Mouse (Mus musculus): ENCODE measurements around the gene 2410137M14Rik. TPM values are rescaled to one million over a fixed set of nuclear protein-coding genes. Genes with fewer than 3 reads are reported as not detected.

2410137M14Rik gene
- total RNA-seq, 2 experiments from 2014 or later: 0.40 to 0.58 TPM

DNA sequence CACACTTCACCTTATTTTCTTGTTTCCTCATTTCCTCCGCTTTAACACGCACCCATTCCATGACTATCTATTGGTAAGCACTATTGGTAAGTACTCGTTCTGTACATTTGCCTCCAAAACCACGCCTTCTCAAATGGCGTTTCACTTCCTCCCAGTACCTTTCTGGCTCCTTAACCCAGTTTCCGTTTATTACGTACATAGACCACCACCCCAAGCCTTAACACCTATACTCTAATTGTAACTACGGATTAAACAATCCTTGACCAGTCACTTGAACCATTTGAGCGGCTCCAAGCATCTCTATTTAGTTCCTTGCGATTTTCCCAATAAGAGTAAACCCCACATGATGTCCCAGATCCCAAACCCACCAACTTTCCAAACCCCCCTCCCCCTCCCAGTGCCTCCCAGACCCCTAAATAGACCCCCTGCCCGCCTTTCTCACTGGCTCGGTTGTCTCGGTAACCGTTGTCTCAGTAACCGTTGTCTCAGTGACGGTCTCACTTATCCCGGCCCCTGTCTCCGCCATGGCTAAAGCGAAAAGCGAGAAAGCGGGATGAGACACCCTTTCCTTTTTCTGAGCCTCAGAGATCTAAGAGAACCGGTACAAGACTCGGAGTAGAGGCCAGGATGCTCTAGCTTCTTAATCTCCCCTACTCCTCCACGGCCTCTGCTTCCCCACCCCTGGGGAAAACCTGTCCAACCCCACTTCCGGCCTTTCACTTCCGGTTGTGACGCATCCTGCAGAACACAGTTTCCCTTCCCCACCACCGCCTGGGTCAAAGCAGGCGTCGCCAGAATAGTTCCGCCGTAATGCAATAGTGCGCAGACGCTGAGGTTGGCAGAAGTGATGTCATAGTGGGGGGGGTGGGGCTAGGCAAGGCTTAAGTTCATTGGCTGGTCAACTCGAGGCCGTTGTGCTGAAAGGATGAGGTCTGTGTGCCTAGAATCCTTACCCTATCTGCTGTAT lies 29.8 kb downstream of the 2410137M14Rik start, which contains the start of gene Ppp1r11:
Ppp1r11 (minus strand) TSS at position 761 of the 967 bp plus-strand sequence.
- DNase-seq (ENCODE audit: low spot score in 2 of 2): peak; percentile 95 to 97

DNA sequence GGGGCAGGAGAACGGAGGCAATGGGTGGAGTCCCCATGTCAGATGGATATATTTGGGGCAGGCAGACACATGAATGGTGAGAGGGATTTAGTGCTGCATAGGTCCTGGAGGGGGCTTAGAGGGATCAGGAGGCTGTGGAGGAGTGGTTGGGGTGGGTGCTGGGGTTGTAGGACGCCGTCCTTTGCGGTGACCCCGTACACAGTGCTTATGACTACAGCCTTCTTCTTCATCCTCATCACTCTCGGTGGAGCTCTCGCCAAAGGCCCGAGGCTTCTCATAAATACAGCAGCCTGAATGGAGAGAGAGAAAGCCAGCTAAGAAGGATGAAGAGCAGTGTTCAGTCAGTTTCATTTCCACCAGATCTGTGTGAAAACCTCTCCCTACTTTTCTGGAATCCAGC lies 31.8 kb downstream of the 2410137M14Rik start:
- DNase-seq (ENCODE audit: low spot score in 2 of 2): no peak

DNA sequence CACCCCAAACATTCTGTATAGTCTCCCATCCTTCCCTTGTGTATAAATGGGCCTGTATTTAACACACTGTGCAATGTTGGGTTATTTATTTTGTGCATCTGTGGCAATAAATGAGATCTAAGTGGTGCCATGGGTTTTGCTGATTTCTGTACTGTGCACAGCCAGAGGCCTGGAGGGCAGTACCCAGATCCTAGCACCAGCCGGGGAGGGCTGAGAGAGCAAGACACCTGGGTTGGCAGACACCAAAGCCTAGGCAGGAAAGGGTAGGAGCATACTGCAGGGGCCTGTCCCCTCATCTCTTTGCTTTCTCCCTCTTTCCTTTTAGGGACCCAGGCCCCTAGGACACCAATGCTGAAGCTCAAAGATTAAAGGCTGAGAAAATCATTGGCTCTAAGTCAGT lies 32.8 kb downstream of the 2410137M14Rik start:
- DNase-seq (ENCODE audit: low spot score in 2 of 2): no peak

DNA sequence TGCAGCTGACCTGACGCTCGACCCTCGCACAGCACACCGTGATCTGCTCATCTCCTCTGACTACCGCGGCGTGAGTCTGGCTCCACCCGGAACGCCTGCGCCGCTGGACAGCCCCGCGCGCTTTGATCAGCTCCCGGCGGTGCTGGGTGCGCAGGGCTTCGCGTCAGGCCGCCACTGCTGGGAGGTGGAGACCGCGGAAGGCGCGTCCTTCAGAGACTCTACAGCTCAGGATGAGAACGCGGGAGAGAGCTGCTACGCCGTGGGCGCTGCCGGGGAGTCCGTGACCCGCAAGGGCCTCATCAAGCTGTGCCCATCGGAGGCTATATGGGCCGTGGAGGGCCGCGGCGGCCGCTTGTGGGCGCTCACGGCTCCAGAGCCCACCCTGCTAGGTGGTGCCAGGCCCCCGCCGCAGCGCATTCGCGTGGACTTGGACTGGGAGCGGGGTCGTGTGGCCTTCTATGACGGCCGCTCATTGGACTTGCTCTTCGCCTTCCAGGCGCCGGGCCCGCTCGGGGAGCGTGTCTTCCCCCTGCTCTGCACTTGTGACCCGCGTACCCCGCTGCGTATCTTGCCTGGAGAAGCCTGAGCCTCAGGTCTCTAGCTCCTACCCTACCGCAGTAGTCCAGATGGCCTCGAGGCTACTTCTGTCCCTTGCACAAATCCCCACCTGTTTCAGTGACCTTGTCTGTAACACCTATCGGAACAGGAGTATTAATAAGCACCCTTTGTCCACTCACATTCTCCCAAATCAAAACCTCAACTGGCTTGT lies 33.8 kb downstream of the 2410137M14Rik start:
- DNase-seq (ENCODE audit: low spot score in 2 of 2): peak; percentile 52 to 68

DNA sequence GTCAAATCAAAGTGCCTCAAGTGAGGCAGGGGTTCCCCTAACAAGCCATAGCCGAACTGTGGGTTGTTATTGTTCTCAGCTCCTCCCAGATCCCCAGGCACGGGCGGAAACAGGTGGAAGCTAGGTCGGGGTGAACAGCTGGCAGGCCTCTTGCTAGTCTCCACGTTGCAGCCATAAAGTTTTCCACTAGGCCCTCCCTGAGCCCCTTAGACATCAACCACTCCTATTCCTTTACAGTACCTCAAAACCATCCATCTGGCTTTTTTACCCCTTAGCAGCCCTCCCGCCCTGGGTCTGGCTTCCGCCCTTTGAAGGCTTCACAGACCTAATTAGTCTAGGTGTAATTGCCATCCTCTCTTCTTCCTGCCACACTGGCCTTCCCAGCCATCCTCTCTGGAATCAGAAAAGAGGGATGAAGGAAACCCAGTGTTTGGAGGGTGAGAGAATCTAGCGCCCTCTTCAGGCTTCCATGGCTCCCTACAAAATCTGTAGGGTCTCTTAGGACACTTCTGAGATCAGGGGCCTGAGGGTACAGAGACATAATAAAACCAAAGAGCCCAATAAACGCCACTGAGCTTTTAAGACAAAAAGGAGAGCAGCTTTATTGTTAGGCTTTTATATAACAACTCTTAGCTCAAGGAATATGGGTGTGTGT lies 36.8 kb downstream of the 2410137M14Rik start:
- peak in 1 of 2 experiments; percentile 9 for DNase-seq (ENCODE audit: low spot score in 2 of 2)

DNA sequence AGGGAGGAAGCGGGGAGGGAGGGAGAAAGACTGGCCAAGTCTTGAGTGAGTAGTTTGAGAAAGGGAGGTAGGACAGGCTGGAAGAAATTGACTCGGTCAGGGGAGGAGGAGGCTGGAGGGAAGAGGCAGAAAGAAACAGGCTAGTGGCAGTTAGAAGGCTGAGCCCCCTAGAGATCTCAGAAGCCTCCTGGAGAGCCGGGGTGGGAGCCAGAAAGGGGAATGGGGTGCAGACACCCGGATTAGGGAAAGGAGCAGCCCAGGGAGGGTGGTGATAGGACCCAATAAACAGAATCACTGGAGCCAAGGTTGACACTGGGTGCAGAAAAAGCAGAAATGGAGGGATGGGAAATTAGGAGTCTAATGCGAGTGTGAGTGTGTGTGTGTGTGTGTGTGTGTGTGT lies 37.3 kb downstream of the 2410137M14Rik start:
- DNase-seq (ENCODE audit: low spot score in 2 of 2): peak in 1 of 2 experiments; percentile 9

DNA sequence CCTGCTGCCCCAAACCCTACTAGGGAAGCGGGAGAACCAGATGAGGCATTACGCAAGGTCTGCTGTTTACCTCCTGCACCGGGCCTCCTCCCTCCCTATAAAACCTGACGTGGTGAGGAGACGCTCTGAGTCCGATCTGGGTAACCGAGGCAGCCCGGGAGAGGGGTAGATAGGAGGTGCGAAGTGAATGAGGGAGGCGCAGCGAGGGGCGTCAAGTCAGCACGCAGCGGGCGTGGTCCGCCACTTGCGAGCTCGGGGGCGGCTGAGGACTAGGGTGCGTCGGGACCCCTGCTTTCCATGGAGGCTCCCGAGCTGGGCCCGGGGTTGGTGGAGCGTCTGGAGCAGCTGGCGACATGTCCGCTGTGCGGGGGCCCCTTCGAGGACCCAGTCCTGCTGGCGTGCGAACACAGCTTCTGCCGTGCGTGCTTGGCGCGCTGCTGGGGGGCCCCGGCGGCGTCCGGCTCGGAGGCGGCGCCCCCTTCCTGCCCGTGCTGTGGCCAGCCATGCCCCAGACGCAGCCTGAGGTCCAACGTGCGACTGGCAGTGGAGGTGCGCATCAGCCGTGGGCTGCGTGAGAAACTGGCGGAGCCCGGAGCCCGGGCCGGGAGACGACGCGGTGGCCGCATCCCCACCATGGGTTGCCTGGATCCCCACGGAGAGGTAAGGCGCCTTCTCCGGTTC lies 38.1 kb downstream of the 2410137M14Rik start, which contains the start of gene Rnf39:
Rnf39 (plus strand) TSS at position 128 of the 681 bp plus-strand sequence.
- DNase-seq (ENCODE audit: low spot score in 2 of 2): peak in 1 of 2 experiments; percentile 63

DNA sequence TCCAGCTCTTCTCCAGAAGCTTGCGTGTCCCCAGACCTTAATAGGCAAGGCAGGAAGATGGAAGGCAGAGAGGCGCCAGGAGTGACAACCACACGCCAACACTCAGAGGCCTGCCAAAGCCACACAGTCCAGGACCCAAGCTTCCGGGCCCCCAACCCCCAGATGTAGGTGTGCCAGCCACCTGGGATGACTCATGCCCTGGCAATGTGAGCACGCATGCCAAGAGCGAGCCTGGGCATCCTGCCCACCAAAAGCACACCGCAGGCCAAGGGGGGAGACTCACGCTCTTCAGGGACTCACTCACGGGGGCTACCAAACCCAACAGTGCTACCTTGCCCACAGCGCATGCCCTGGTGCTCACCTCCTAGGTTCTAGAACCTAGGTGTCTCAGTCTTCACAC lies 38.6 kb downstream of the 2410137M14Rik start:
- peak; percentile 73 to 78 for DNase-seq (ENCODE audit: low spot score in 2 of 2)

DNA sequence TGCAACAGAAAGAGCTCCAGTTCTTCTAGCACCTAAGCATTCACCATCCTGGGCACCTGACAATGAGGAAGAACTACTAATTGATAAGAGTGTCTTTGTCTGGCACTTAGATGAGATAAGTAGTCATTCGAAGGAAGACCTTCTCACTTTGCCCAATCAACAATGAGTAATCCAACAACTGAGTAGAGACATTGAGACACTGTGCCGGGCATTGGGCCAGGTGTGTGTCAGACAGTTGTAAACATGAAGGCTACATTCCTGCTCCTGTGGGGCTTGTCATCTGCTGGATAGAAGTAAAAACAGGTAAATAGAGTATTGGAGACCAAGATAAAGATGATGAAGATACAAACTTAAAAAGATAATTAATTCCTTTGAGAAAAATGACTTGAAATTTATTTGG lies 43.0 kb downstream of the 2410137M14Rik start:
- DNase-seq (ENCODE audit: low spot score in 2 of 2): no peak

DNA sequence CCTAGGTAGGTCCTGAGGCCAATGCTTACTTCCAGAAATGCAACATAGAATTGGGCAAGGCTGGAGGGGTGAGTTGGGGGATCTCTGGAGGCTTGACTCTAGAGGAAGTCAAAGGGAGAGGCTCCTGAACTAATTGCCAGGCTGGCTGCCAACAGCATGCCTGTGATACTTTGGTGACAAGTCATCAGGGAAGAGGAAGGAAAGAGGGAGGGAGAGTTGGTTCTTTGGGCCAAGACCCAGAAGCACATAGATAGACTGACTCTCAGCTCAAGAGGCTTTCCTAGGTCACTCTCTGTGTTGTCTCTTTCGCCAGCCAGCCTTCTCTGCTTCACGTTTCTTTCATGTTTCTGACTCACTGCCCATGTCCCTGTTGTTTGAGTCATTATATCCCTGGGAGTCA lies 49.2 kb downstream of the 2410137M14Rik start:
- DNase-seq (ENCODE audit: low spot score in 2 of 2): no peak

DNA sequence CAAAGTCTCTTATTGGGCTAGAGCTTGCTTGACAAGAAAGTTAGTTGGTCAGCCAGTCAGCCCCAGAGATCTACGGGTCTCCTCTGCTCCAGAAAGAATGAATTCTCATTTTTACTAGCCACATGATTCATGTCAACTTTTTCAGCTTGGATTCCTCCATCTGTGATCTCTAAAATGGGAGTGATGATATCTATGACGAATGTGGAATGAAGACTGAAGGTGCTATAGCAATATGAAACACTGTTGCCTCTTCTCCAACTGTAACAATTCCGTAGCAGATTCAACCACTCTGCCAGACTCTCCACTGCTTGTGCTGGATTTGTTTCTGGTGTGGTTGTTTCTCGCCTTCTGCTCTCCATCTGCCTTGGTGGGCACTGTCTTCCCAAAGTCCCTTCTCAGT lies 49.9 kb downstream of the 2410137M14Rik start:
- DNase-seq (ENCODE audit: low spot score in 2 of 2): peak in 1 of 2 experiments; percentile 19

DNA sequence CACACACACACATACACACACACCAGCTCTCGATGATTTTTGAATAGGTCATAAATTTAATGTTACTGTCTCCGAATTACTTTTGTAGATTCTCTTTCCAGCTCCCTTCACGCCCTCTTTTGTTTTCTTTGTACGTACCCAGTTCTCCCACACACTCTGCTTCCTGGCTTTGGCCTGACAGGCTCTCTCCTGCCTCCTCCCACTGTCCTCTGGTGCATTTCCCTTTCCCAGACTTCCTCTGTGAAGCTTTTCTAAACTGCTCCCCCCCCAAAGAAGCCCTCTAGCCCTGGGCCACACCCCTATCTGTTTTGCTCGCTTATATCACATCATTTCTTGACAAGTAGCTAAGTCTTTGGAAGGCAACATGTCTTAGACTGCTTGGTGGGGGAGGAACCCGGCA lies 50.8 kb downstream of the 2410137M14Rik start:
- DNase-seq (ENCODE audit: low spot score in 2 of 2): peak in 1 of 2 experiments; percentile 24

DNA sequence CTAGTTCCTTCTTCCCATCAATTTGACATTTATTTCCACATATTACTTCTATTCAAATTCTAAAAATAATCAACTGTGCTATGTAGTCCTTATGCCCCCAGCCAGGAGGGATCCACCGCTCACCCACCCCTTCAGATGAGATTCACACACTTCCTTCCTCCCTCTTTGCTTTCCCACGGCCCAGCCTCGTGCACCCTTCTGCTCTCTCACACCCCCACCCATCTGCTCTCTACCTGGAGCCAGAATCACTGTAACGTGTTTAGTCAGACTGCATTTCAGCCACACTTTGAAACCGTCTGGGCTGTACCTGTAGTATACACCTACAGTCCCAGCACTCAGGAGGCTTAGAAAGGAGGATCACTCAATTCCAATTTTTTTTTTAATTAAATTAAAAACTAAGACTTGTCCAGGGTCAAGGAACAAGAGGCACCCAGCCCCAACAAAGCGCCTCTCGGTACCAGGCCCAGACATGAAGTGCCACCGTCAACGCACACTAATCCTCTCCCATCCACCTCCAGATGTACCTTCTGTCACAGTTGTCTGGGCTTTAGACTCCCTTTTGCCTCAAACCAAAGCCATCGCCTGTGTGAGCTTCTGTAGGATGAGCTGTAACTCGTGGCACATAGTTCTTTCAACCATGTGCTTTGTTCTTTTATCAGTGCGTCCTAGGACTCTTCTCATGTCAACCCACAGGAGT lies 51.7 kb downstream of the 2410137M14Rik start:
- peak in 1 of 2 experiments; percentile 19 for DNase-seq (ENCODE audit: low spot score in 2 of 2)

Other genes with a start within 250 kb of the 2410137M14Rik start
- not detected for gene H2-M10.5, start 208.3 kb downstream of the 2410137M14Rik start, total RNA-seq (2021)
- not detected for gene H2-M10.6, start 169.1 kb downstream of the 2410137M14Rik start, total RNA-seq (2021)
- gene Trim26, start 144.1 kb downstream of the 2410137M14Rik start, total RNA-seq (2021): 10 to 100 TPM; 20.1 to 20.2 TPM
- gene Trim15, start 114.0 kb downstream of the 2410137M14Rik start, total RNA-seq (2021): not detected
- not detected for gene Trim10, start 111.7 kb downstream of the 2410137M14Rik start, total RNA-seq (2021)
- gene Trim40, start 91.1 kb downstream of the 2410137M14Rik start, total RNA-seq (2021): under 1 TPM in 1 of 2 experiments, not detected in 1; 0.40 TPM
- gene Trim31, start 83.1 kb downstream of the 2410137M14Rik start, total RNA-seq (2021): not detected
- 10 to 100 TPM in 1 of 2 experiments, 1 to 10 TPM in 1; 9.9 to 12.4 TPM for gene Rnf39, start 38.3 kb downstream of the 2410137M14Rik start, total RNA-seq (2021)
- gene Ppp1r11, start 29.5 kb downstream of the 2410137M14Rik start, total RNA-seq (2021): 100 to 1,000 TPM; 136 to 142 TPM
- gene Znrd1, start 22.7 kb downstream of the 2410137M14Rik start, total RNA-seq (2021): 10 to 100 TPM; 32.1 to 34.6 TPM
- 1 to 10 TPM; 5.5 to 6.6 TPM for gene Znrd1as, start 22.6 kb downstream of the 2410137M14Rik start, total RNA-seq (2021)
- gene H2-M5, start 8.3 kb upstream of the 2410137M14Rik start, total RNA-seq (2021): 1 to 10 TPM; 1.1 to 1.4 TPM
- gene Zfp57, start 19.9 kb upstream of the 2410137M14Rik start, total RNA-seq (2021): 10 to 100 TPM; 12.2 to 12.3 TPM
- gene Mog, start 42.2 kb upstream of the 2410137M14Rik start, total RNA-seq (2021): 10 to 100 TPM; 21.3 to 24.8 TPM
- gene Gabbr1, start 64.7 kb upstream of the 2410137M14Rik start, total RNA-seq (2021): 100 to 1,000 TPM; 685 to 702 TPM
- not detected for gene Olfr90, start 107.3 kb upstream of the 2410137M14Rik start, total RNA-seq (2021)
- not detected for gene Olfr91, start 117.0 kb upstream of the 2410137M14Rik start, total RNA-seq (2021)
- gene Olfr92, start 138.9 kb upstream of the 2410137M14Rik start, total RNA-seq (2021): not detected
- not detected for gene Olfr93, start 180.3 kb upstream of the 2410137M14Rik start, total RNA-seq (2021)
- not detected for gene Ubd, start 212.7 kb upstream of the 2410137M14Rik start, total RNA-seq (2021)
- gene Olfr94, start 219.8 kb upstream of the 2410137M14Rik start, total RNA-seq (2021): not detected
- not detected for gene Olfr95, start 231.9 kb upstream of the 2410137M14Rik start, total RNA-seq (2021)
- gene Olfr96, start 238.9 kb upstream of the 2410137M14Rik start, total RNA-seq (2021): not detected

All from left cerebral cortex, adult 18-20 months (tissue).